Mouse (Mus musculus) liver, embryonic 14.5 days (tissue): ENCODE data around the gene 1520401A03Rik.

Source experiments
- CTCF ChIP-seq: IDR thresholded peaks from 2 replicates; pipeline ENCODE4 v1.5.1; 2016; ENCODE audit warnings: antibody characterized with exemption, low read depth, control low read depth
- EP300 ChIP-seq: IDR thresholded peaks from 2 replicates; pipeline ENCODE4 v1.6.1; 2016; ENCODE audit warnings: antibody characterized with exemption, low read depth

- TF ChIP-seq EP300, result no peak
- no peak for TF ChIP-seq CTCF
These were observed 49.8 kb downstream of the 1520401A03Rik start for GRCm38 (mm10) chr17:23672761-23673160.
